Mouse (Mus musculus): ENCODE data around the gene Pms1. TPM values are rescaled to one million over a fixed set of nuclear protein-coding genes. Genes with fewer than 3 reads are reported as not detected.
"Not testable (repeated sequence)": the region's sequence is repeated elsewhere in the genome, so short reads cannot be mapped to it uniquely, and the experiment has no call there.

Pms1 gene
- total RNA-seq (2021) = 10 to 100 TPM; 20.1 to 21.9 TPM

GRCm38 (mm10) chr1:53296581-53297383 lies at the start of gene Pms1, which contains the start of the genes Ormdl1 and Gm28778:
Pms1 (minus strand) TSS chr1:53297018.
Ormdl1 (plus strand) TSS chr1:53297095.
Gm28778 (plus strand) TSS chr1:53297111.
- peak; percentile 93 to 95 for DNase-seq (ENCODE audit: extremely low spot score in 1 of 2, low spot score in 1 of 2)

- no peak for DNase-seq (ENCODE audit: extremely low spot score in 1 of 2, low spot score in 1 of 2)
These were observed 44.3 kb upstream of the Pms1 start for GRCm38 (mm10) chr1:53341071-53341470.

- DNase-seq (ENCODE audit: extremely low spot score in 1 of 2, low spot score in 1 of 2) = not testable (repeated sequence)
These were observed 40.6 kb upstream of the Pms1 start for GRCm38 (mm10) chr1:53337403-53337802.

- no peak for DNase-seq (ENCODE audit: extremely low spot score in 1 of 2, low spot score in 1 of 2)
These were observed 38.6 kb upstream of the Pms1 start for GRCm38 (mm10) chr1:53335465-53335864.

GRCm38 (mm10) chr1:53333527-53333926 lies 36.7 kb upstream of the Pms1 start:
- not testable (repeated sequence) for DNase-seq (ENCODE audit: extremely low spot score in 1 of 2, low spot score in 1 of 2)

- no peak for DNase-seq (ENCODE audit: extremely low spot score in 1 of 2, low spot score in 1 of 2)
These were observed 28.1 kb upstream of the Pms1 start for GRCm38 (mm10) chr1:53324827-53325494.

- no peak for DNase-seq (ENCODE audit: extremely low spot score in 1 of 2, low spot score in 1 of 2)
These were observed 27.5 kb upstream of the Pms1 start for GRCm38 (mm10) chr1:53324277-53324676.

- DNase-seq (ENCODE audit: extremely low spot score in 1 of 2, low spot score in 1 of 2) = no peak
These were observed 26.4 kb upstream of the Pms1 start for GRCm38 (mm10) chr1:53323254-53323653.

GRCm38 (mm10) chr1:53321662-53322344 lies 25.0 kb upstream of the Pms1 start:
- no peak for DNase-seq (ENCODE audit: extremely low spot score in 1 of 2, low spot score in 1 of 2)

- peak; percentile 69 to 81 for DNase-seq (ENCODE audit: extremely low spot score in 1 of 2, low spot score in 1 of 2)
These were observed 16.5 kb upstream of the Pms1 start, which contains the start of gene Osgepl1 for GRCm38 (mm10) chr1:53312989-53313967. Osgepl1 (plus strand) TSS chr1:53313624.

- no peak for DNase-seq (ENCODE audit: extremely low spot score in 1 of 2, low spot score in 1 of 2)
These were observed 3.7 kb upstream of the Pms1 start for GRCm38 (mm10) chr1:53300506-53300905.

- no peak for DNase-seq (ENCODE audit: extremely low spot score in 1 of 2, low spot score in 1 of 2)
These were observed 5.6 kb downstream of the Pms1 start for GRCm38 (mm10) chr1:53291197-53291596.

GRCm38 (mm10) chr1:53272646-53273045 lies 24.2 kb downstream of the Pms1 start:
- DNase-seq (ENCODE audit: extremely low spot score in 1 of 2, low spot score in 1 of 2) = peak; percentile 9 to 49

- DNase-seq (ENCODE audit: extremely low spot score in 1 of 2, low spot score in 1 of 2) = no peak
These were observed 26.9 kb downstream of the Pms1 start for GRCm38 (mm10) chr1:53269901-53270300.

- DNase-seq (ENCODE audit: extremely low spot score in 1 of 2, low spot score in 1 of 2) = not testable (repeated sequence)
These were observed 31.7 kb downstream of the Pms1 start for GRCm38 (mm10) chr1:53264958-53265612.

GRCm38 (mm10) chr1:53226063-53226462 lies 70.8 kb downstream of the Pms1 start:
- no peak for DNase-seq (ENCODE audit: extremely low spot score in 1 of 2, low spot score in 1 of 2)

GRCm38 (mm10) chr1:53225616-53226015 lies 71.2 kb downstream of the Pms1 start:
- DNase-seq (ENCODE audit: extremely low spot score in 1 of 2, low spot score in 1 of 2) = no peak

- no peak for DNase-seq (ENCODE audit: extremely low spot score in 1 of 2, low spot score in 1 of 2)
These were observed 72.0 kb downstream of the Pms1 start for GRCm38 (mm10) chr1:53224775-53225174.

- no peak for DNase-seq (ENCODE audit: extremely low spot score in 1 of 2, low spot score in 1 of 2)
These were observed 86.7 kb downstream of the Pms1 start for GRCm38 (mm10) chr1:53210136-53210535.
